Mouse (Mus musculus): ENCODE data around the gene Cldn9.

- no peak for TF ChIP-seq POLR2A (IDR thresholded peaks at IDR 0.05; ENCODE audit: low read depth, low read length)
- TF ChIP-seq CTCF (IDR thresholded peaks at IDR 0.05; ENCODE audit: extremely low read depth, insufficient read length, insufficient replicate concordance, low read depth, low read length) = no peak
These were observed 20.9 kb upstream of the Cldn9 start for GRCm38 (mm10) chr17:23704741-23705140.
